Mouse (Mus musculus): ENCODE data around the gene Asb15.

Asb15 gene

GRCm38 (mm10) chr6:24568963-24569362, 41.0 kb downstream of the Asb15 start:
- peak; percentile 67 for DNase-seq (ENCODE audit: low spot score)

DNA sequence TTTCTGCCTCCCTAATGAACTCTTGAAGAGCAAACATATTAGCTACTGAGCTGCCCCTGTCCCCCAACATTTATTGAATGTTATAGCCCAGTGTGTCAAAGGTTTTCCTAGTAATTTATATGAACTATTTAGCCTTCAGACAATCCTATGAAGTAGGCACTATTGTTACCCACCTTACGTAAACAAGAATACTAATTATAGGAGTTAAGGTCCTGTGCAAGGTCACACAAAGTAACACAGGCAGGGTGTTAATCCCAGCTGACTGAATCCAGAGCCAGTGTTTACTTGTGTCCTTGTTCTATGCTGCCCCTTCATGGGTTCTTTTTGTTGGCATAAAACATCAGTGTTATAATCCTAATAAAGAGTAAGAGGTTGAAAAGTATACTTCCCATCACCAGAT, 41.8 kb downstream of the Asb15 start:
- DNase-seq (ENCODE audit: low spot score): no peak

DNA sequence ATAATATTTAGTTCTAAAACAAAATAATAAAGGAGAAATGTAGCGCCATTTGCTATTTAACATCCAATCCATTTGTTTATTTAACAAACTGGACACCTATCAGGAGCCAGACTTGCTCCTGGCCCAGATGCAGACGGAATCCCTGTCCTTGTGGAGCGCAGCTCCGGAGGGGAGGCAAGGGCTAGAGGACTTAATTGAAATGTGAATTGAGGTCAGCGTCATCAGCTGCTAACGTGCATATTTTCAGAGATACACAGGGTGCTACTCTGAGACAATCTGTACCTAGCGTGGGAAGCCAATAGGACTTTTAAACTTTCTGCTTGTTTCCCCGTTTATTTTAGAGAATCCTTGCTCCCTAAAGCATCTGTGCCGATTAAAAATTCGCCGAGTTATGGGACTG, 42.3 kb downstream of the Asb15 start:
- no peak for DNase-seq (ENCODE audit: low spot score)

GRCm38 (mm10) chr6:24571126-24571525, 43.2 kb downstream of the Asb15 start:
- DNase-seq (ENCODE audit: low spot score): no peak

DNA sequence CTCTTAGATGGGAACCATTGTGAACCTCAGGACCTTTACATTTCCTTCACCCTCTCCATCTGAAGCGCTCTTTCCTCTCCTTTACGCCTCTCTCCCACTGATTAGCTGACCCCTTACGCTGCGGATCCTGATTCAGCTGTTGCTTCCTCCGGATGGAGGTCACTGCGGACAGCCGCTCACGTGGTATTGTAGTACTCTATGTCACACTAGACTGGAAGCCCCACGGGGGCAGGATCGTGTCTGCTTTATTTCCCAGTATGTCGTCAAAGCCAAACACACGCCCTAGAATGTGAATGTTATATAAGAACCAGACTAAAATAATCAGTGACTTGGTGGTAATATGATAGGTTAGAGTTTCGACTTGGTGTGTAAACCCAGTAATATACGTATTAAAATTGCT, 44.5 kb downstream of the Asb15 start:
- no peak for DNase-seq (ENCODE audit: low spot score)

DNA sequence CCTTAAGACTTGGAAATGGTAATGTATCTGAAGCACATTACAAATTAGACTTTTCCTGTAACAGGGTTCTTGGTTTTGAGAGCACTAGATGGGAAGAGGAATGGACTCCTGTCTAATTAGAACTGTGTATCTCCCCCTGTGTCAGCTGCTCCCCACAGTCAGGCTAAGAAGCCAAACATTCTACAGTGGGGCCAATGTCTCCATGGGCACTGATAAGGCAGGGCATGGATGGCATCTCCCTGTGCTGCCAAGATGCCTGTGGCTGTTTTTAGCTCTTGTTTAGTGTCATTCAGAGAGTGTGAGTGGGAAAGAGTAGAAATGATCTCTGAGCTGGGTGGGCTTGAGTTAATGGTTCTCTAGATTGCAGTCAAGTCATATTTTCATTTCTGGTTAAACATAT, 45.4 kb downstream of the Asb15 start:
- DNase-seq (ENCODE audit: low spot score): no peak

DNA sequence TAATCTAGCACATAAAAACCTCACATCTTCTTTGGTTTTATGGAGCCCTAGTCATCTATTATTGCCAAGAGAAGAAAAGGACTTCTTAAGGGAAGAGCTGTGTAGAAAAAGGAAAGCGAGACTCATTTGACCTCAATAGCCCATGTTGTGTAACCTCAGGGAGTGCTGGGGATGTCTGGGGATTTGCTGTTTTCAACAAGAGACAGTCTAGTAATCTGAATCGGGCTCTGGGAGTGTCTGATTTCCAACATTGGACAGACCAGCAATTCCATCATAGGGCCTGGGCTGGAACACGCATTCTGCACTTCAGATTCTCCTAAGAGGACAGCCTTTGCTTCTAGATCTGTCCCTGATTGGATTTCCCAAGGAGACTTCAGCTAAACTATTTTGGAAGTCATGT, 55.5 kb downstream of the Asb15 start:
- peak; percentile 67 for DNase-seq (ENCODE audit: low spot score)

GRCm38 (mm10) chr6:24585431-24586310, 57.7 kb downstream of the Asb15 start:
- DNase-seq (ENCODE audit: low spot score): no peak

DNA sequence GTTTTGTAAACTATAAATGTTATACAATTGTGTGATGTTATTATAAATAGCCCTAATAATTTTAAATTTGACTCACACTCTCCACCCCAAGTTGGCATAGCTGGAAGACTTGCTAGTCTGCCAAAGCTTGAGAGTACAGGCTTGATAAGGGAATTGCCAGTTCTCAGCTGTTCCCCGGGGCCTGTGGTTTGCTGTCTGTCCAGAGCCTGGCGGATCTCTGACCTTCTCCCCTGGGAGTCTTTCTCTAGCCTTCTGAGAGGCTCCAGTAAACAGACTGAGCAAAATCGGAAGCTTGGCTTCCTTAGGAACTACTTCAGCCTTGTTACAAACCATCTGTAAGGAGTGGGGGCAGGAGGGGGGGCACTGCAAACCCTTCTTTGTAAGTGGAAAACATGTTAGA, 58.9 kb downstream of the Asb15 start:
- DNase-seq (ENCODE audit: low spot score): peak; percentile 98

- no peak for DNase-seq (ENCODE audit: low spot score)
Measured at GRCm38 (mm10) chr6:24590282-24590681, 62.3 kb downstream of the Asb15 start.

DNA sequence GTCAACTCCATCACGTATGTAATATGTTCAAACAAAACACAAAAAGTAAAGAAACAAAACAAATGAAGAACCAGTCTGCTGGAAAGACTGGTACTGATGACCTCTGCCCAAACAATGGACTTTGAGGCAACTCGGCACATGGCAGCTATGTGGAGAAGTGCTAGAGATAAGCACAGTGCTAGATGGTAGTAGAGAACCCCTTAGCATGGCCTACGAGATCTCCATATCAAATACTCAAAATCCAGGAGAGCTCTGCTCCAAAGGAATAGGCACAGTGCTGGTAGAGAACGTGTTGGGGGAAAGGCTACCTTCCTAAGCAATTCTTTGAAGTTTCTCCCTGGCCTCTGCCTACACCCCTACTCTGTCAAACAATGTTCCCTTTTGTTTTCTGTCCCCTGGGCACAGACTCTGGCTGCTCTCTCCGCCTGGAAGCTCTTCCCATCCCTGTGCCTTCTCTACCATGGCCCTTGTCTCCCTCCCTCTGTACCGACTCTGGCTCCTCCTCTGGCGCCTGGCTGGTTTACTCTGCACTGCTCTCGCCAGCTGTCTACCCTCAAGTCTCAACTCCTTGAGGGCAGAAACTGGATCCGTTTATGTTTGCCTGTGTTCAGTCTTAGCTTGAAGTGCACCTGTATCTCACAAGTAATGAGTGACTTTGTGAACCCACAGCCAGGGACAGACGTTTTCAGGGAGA, 63.7 kb downstream of the Asb15 start:
- no peak for DNase-seq (ENCODE audit: low spot score)

- no peak for DNase-seq (ENCODE audit: low spot score)
Measured at GRCm38 (mm10) chr6:24597500-24597899, 69.6 kb downstream of the Asb15 start, which contains the start of gene Lmod2. Gene Lmod2 (plus strand): TSS chr6:24597762.

DNA sequence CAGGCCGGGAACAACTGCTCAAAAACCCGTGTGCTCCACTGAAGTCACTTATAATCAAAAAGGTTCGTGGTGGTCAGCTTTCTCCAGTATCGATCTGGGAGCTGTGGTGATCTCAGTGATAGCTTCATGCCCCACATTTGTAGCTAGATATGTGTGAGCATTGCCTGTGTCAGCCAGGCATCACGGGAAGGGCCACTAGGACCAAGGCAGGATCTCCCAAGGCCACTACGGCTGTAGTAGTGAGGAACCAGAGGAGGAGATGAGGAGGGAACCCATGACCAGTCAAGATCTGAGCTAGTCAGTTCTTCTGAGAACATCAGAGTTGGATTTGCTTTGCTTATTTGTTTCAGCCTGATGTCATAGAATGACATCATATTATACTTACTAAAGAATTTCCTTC, 71.2 kb downstream of the Asb15 start:
- no peak for DNase-seq (ENCODE audit: low spot score)

DNA sequence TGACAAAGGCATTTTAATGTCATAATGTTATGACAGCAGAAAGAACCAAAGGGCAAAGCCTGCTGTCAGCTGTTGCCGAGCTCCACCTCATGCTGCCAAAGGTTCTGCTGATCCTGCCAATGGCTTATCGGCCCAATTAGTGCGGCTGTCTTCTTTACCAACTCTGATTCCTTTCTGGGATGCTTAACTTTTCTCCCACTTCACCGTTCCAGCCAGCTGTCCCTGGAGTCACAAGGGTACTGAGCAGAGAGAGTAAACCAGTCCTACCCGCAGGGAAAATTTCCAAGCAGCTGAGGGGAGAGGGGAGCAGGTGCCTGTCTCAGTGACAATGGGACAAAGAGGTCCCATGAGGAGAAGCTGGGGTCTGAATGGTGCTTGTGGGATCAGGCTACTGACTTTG, 71.7 kb downstream of the Asb15 start:
- DNase-seq (ENCODE audit: low spot score): peak; percentile 67

GRCm38 (mm10) chr6:24600134-24600533, 72.2 kb downstream of the Asb15 start:
- DNase-seq (ENCODE audit: low spot score): peak; percentile 51

DNA sequence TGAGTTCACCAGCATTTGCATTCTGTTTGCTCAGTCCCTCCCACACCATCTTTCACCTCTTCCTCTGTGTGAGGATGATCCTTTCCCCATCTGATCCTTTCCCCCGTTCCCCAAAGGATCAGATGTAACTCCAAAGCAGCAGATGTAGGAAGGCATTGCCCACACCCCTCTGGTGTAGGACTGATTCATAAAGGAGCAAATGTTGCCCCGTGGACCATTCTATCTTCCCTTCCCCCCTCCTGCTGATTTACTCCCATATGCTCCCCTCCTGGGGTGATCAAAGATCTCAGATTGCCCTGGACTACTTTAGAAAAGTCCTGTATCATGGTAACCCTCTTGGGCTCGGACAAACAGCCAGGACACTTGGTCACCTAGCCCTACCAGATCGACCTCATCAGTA, 72.8 kb downstream of the Asb15 start:
- DNase-seq (ENCODE audit: low spot score): no peak

- DNase-seq (ENCODE audit: low spot score): no peak
Measured at GRCm38 (mm10) chr6:24601668-24602067, 73.7 kb downstream of the Asb15 start.

DNA sequence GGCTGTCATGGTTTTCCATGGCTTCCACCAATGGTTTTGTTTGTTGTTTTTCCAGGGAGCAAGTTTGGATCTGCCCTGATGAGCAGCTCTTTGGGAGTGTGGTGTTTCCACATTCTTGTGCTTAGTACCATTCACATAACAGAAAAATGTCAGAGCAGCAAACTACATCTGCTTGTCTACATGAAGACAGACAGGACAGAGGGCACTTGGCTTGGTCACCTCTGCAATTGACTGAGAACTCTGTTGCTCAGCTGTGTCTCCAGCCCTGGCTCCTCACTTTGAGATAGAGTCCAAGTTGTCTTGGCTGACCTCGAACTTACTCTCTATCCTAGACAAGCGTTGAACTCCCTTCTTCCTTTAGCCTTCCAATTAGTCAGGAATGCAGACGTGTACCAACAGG, 74.4 kb downstream of the Asb15 start:
- peak; percentile 39 for DNase-seq (ENCODE audit: low spot score)

DNA sequence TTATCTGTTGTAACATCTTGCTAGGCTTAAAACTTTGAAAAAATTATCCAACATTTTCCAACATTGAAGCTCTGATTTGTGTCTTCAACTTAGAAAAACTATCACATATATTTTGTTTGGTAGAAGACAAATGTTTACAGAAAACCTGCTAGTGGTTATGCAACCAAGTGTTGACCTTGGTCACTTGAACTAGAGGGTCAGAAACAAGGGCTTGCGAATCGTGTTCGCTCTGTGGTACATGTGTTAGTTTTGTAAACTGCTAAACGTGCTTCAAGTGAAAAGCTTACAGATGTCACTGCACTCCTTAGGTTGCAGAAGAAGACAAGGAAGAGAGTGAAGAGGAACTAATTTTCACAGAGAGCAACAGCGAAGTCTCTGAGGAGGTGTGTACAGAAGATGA, 75.0 kb downstream of the Asb15 start:
- no peak for DNase-seq (ENCODE audit: low spot score)

DNA sequence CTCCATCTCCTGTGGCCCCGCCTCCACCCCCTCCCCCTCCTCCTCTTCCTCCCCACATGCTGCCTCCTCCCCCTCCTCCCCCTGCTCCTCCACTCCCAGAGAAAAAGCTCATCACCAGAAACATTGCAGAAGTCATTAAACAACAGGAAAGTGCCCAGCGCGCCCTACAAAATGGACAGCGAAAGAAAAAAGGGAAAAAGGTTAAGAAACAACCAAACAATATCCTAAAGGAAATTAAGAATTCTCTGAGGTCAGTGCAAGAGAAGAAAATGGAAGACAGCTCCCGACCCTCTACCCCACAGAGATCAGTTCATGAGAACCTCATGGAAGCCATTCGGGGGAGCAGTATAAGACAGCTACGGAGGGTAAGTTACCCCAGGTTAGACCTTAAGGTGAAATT, 76.3 kb downstream of the Asb15 start:
- no peak for DNase-seq (ENCODE audit: low spot score)

DNA sequence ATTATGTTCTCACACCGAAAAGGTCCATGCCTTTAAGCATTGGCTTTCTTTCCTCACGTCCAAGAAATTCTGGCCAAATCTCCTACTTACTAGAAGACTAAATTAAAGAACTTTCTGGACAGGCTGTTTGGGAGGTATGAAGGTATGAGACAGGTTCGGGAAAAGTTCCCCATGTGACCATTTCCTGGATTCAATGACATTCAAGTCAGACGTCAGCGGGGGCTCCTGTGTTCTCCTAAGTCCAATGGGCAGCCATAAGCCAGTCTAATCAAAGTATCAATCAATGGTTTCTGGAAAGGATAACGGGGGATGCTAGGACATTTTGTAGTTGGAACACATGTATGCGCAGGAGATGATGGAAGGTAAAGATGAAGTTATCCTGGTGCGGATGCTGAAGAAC, 77.7 kb downstream of the Asb15 start:
- no peak for DNase-seq (ENCODE audit: low spot score)

DNA sequence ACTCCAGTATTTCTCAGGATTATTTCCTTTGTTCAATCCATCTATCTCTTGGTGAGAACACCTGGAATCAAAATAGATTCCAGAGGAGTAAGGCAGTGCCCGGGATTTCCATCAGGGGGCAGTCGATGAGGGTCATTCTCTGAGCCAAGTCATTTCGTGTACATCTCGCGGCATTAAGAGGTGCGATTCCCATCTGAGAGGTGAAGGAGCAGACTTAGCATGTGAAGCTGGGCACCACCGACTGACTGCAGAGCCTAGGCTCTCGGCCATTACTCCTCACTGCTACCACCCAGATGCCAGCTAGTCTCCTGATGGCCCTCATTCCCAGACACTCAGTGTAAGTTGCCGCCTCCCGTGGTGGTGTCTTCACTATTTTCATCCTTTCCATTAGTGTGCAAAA, 78.6 kb downstream of the Asb15 start:
- no peak for DNase-seq (ENCODE audit: low spot score)

- no peak for DNase-seq (ENCODE audit: low spot score)
Measured at GRCm38 (mm10) chr6:24607531-24607930, 79.6 kb downstream of the Asb15 start.

- DNase-seq (ENCODE audit: low spot score): no peak
Measured at GRCm38 (mm10) chr6:24608129-24608528, 80.2 kb downstream of the Asb15 start.
